Mouse (Mus musculus) spleen, postnatal 10 days (tissue): Measurements from ENCODE around the gene Gcnt2.

Experiments
- DNase-seq, 2 experiments: peaks; one replicate each; pipeline ENCODE4 v3.0.0; 2021 to 2022; ENCODE audit warnings: low spot score in 2 of 2

The Gcnt2 gene

DNA sequence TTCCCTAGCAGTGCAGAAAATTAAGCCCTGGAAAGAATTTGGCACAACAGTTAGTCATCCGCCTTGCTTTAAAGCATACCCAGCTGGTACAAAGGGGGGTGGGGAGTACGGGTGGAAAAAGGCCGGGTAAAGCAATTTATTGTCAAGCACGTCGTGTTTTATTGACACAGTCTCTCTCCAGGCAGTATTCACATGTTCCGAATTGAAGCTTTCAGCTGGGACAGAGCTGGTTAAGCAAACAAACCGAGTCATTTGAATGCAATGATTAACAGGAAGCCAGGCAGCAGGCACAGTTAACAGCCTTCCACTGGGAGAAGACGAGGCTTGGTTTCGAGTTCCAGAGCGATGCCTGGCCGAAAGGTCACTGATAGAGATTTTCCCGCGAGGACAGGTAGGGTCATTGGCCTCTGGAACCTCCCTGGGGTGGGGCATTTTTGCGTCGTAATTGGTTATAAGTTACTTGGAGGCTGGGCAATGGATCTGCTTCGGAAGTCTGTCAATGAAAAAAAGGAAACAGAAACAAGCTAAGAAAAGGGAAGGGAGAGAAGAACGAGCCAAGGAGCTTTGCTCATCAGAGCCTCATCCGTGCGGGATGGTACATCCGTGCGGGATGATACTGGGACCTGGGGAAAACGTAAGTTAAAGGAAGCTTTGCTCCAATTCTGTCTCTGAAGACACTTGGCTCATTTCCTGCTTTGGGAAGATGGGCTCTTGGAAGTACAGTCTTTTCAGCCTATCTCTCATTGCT lies at the start of gene Gcnt2:
Gene Gcnt2, plus strand, starts transcription at position 103 of the 748 bp plus-strand sequence.
- DNase-seq = no peak

DNA sequence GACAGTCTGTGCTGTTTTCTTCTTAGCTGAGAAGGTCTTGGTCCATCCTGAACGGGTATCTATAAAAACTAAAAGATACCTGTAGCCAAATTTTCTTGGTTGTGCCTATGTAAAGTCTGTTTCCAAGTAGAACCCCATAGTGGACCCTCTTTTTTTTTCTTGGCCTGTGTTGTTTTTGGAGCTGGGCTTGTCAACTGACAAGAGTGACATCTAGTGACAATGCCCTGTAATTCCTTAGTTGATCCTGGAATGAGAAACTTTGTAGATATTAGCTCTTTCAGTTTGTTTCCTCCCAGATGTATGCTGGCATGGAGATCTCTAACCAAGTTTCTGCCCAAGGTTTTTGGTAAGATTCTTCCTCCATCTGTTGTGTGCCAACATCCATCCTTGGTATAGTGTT lies 38.9 kb upstream of the Gcnt2 start:
- DNase-seq = no peak

DNA sequence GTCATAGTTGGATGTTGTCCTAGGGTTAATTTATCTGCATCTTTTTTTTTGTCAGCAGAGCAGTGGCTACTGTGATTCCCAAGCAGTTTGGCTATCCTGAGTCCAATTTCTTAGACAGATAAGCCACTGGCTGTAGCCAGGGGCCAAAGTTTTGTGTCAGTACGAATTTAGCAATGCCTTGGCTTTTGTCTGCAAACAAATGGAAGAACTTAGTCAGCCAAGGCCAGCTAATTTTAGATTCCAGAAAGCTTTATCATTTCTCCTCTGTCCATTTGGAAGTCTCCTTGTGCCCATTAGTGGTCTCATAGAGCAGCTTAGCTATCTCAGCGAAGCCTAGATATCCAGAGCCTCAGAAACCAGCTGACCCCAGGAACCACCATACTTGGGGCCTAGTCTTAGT lies 37.6 kb upstream of the Gcnt2 start:
- DNase-seq = no peak

DNA sequence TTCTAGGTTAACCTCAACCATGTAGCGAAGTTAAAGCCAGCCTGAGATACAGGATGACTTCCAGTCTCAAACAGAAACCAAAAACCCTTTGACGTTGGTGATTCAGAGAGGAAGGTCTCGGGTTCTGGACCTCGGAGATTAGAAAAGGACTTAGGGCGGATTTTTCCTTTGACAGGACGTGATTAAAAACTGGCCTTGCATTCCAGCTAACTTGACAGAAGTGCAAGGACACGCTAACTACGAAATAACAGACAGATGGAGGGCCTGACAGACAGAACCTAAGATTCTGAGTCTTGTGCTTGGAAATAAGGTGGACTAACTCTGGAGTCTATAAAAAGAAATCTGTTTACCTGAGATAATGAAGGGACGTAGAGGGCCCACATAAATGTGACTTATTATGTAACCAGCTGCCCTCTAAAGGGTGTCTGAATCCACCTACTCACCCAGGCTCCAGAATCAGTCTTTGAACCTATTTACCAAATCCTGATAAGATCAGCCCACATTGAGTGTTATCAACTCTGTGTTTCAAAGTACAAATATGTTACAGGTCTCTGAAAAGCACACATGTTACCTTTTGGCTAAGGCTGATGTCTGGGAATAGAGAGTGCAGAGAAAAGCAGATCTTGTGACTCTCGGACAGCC lies 18.3 kb upstream of the Gcnt2 start:
- no peak for DNase-seq

DNA sequence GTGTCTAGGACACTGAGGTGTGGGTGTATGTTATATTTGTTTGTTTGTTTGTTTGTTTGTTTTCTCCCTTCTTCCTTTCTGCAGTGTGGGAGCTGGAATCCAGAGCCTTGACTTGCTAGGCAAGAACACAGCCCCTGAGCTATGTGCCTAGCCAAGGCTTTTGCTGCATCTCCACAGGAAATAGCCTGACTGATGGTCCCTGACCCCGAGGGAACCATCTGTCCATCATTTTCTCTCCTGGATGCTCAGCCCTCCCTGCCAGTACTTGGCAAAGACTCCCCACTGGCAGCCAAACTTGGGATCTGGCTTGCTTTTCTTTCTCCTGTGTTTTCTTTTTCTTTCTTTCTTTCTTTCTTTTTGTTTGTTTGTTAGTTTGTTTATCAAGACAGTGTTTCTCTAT lies 17.4 kb upstream of the Gcnt2 start:
- no peak for DNase-seq

DNA sequence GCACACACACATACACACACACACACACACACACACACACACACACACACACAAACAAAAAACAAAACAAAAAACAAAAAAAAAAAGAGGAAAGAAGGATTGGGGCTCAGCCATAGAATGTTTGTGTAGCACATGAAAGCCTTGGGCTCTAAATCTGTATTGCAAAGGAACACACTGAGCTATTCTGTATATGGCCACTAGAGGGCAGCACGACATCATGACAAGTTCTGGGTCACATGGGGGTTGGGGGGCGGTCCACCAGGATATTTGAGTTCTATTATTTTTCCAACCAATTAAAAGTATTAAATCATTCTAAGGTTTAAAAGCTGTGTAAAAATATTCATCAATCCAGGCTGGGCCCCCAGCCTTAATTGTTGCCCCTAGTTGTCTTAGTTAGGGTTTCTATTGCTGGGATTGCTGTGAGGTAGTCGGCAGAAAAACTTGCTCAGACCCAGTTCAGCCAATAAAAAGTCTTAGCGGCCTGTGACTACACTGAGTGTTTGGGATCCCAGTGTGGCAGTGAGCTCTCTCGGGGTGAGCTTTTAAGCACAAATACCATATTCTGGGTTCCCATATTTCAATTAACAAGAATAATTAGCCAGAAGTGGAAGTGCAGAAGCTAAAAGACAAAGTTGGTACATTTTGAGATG lies 16.0 kb upstream of the Gcnt2 start:
- peak; percentile 24 to 67 for DNase-seq

DNA sequence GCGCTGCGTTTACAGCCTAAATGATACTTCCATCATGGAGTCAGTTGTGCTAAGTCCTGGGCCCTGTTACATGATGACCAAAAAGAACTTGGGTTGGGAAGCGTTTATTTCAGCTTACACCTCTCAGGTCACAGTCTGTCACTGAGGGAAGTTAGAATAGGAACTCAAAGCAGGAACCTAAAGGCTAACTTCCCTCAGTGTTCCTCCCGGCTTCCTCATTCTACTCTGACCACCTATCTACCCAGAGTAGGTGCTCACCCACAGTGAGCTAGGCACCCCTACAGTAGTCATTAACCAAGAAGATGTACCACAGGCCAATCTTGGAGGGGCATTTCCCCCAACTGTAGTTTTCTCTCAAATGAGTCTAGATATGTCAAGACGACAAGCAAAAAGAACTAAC lies 15.4 kb upstream of the Gcnt2 start:
- no peak for DNase-seq

DNA sequence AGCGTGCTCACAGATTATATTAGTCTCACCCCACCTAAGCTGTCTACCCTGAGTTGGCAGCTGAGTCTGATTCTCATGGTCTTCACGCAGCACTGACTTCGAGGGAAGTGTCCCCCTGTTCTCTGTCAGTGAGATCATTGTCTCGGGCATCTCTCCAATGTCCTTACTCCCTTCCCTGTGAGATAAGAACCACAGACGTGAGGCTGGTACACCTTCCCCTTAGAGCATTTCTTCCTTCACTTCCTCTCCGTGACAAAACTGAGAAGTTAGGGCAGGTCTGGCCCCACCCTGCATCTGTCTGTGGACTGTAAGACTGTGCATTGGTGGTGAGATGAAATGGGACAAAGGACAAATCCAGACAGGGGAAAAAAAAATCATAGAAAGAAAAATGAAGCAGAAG lies 13.6 kb upstream of the Gcnt2 start:
- DNase-seq = no peak

DNA sequence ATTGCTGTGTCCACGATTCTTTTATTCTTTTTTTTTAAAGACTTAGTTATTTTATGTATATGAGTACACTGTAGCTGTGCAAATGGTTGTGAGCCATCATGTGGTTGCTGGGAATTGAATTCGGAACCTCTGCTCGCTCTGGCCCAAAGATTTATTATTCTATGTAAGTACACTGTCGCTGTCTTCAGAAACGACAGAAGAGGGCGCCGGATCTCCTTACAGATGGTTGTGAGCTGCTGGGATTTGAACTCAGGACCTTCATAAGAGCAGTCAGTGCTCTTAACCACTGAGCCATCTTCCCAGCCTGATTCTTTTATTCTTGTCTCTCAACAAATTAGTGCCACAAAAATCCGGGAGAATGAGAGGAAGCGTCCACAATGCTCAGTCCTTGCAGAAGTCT lies 13.2 kb upstream of the Gcnt2 start:
- DNase-seq = no peak

DNA sequence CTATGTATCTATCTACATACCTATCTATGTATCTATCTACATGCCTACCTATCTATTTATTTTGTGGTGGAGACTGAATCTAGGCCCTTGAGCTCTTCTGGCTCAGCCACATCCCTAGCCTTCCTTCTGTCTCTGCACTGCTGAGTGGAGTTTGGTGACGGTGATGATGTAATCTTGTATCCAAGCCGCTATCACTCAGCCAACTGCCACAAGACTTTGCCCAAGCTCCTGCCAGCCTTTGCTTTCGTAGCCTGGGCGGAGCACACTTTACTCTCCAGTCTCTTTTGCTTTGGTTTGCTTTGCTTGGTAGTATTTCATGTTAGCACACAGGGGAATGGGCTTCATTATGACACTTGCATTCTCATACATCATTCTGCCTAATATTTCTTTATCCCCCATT lies 11.7 kb upstream of the Gcnt2 start:
- no peak for DNase-seq

DNA sequence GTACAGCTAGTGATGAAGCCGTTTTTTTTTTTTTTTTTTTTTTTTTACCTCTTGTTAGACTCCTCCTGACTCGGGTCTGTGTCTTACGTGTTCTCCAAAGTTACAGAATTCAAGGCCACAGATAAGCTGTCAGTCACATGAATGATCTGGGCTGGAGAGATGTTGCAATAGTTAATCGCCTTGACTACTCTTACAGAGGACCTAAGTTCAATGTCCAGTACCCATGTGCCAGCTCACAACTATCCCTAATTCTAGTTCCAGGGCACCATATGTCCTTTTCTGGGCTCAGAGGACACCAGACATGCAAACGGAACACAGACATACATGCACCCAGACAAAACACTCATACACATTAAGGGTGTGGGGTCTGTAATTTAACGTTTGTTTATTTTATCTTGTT lies 8.9 kb upstream of the Gcnt2 start:
- DNase-seq = no peak

DNA sequence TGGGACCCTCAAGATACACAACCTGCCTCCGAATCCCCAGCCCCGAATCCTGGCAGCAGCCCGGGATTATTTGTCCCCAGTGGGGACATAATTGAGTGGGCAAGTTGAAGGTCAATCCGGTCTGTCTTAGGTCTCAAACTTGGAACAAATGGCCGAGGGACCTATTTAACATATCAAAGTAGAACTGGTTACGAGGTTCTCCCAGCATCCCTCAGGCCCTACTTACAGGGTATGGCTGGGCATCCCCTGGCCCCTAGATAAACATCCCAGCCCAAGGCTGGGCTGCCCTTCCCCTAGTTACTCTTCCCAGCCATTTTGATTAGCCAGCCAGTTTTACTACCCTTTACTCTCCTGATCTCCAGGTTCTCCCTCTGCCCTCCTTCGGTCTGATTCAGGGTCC lies 8.3 kb upstream of the Gcnt2 start:
- no peak for DNase-seq

DNA sequence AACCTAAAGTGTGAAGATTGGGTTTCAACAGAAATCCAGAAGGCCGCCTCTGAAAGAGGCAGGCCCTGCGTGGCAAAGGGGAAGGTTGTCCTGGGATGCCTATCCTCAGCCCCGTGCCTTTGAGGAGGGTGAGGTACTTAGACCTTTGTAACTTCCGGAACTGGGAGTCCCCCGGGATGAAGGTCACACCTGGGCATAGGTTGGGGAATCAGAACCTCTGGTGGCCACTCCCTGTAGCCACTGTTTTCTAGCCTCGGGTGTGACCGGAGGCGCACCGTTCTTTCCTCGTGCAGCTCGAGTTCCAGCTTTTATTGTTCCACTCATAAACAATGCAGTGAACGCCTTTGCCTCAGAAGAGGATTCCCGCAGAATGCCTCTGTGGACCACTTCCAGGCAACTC lies 7.6 kb upstream of the Gcnt2 start:
- no peak for DNase-seq

DNA sequence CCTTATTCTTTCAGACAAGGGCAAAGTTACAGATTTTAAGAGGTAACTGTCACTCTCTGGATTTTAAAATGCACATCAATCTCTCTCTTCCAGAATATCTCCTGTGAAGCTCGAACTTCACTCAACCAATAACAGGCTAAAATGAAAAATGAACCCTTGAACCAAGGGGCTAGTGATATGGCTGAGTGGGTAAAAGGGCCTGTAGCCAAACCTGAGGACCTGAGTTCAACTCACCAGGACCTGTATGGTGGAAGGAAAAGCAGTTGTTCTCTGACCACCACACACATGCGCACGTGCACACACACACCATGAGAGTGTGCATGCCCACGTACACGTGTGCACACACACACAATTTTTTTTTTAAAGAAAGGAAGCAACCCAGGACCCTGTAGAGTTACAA lies 6.8 kb upstream of the Gcnt2 start:
- DNase-seq = no peak

DNA sequence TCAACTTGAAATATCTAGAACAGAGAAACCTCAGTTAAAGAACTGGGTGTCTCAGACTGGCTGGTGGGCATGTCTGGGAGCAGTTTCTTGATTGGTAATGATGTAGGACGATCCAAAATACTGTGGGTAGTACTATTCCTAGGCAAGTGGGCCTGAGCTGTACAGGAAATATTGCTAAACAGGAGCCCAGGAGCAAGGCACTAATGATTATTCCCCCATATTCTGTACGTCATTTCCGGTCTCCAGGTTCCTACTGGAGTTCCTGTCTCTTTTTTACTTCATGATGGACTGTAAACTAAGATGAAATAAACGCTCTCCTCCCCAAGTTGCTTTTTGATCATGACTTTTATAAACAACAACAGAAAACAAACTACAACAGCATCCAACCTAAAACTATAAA lies 5.7 kb upstream of the Gcnt2 start:
- DNase-seq = no peak

DNA sequence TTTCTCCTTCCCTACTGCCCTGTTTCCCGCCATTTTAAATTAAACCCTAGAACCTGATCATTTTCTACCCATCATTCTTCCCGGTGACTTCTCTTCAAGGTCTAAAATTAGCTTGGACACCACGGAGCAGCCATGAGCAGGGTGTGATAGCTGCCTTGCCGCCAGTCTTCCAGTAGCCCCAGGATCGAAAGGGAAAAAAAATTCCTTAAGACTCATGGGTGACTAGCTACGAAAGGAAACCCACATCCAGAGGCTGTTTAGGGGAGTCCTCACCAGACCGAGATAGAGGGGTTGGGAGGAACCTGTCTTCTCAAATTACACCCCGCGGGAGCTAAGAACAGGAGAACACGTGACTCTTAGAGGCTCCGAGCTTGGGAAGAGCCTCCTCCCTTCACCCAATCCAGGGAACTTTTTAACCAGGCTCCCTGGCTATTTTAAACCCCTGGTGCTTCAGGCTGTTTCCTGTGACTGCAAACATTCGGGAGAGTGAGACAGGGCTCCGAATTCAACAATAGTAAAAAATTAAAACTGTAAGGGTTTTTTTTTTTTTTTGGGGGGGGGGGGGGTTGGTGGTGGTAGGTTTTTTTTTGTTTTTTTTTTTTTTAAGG lies 5.0 kb upstream of the Gcnt2 start:
- no peak for DNase-seq

DNA sequence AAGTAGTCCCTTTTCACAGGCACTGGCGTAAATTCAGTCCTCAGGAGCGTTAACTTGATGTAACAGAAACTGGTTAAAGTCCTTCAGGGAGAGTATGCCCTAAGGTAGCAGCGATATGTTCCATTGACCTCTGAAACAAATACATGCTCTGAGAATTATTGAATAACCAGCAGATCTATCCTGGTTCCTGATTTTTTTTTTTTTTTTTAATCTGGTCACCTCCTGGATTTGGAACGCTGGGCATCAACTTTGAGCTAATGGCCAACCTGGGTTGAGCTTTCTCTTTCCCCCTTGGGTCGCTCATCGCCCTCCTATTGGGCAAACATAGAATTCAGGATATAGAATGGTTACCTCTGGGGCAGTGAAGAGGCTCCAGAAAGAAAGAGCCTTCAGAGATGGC lies 4.3 kb upstream of the Gcnt2 start:
- DNase-seq = no peak

DNA sequence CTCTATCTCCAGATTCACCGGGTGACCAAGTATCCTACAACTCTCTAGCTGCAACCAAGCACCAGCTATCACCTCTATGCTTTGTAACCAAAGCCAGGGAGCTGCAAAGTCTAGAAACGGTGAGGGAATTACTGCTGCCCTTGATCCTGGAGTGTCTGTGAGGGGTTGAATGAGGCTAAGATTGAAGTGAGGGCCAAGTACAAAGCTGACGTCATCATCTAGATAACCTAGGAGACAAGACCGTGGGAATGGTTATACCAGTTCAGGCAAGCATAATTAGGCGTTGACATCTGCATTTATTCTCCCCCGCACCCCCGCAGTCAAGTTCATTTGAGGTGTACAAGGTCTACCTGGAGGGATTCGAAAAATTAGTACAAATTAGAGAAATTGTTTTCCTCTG lies 2.8 kb upstream of the Gcnt2 start:
- DNase-seq = no peak

DNA sequence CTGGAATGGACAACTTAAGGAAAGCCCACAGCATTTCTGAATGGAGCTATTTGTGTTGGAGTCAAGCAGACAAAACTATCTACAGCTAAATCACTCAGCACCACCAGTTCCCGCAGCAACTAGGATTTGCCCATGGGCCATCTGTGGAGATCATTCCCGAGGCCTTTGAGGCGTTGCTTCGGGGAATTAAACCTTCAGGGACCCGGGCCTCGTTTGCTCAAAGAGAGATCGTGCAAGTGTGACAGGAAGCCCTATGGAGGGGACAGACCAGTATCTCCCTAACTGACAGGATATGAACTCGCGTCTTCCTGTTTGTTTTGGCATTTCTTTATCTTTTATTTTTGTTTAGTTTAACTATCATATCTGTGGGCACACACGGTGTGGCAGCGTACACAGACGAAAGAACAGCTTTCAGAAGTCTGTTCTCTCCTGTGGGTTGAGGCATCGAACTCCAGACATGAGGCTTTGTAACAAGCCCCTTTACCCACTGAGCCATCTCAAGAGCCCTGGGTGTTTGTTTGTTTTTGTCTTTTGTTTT lies 2.2 kb upstream of the Gcnt2 start:
- no peak for DNase-seq

DNA sequence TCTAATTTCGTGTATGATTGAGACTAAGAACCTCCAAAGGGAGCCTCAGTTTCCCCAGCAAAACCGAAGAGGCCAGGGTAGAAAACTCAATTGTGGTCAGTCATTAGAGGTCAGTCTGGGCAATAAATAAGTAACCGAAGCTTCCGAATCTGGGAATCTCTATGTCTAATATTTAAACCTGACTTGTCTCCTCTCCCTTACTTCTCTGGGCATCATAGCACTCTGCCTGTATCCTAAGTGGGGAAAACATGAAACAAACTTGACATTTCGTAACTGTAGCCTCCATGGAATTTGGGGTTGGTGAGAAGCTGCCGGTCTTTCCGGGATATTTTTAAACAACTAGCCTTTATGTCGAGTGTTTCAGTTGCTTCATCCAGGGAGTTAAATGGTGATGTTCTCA lies 329 bp upstream of the Gcnt2 start:
- no peak for DNase-seq

DNA sequence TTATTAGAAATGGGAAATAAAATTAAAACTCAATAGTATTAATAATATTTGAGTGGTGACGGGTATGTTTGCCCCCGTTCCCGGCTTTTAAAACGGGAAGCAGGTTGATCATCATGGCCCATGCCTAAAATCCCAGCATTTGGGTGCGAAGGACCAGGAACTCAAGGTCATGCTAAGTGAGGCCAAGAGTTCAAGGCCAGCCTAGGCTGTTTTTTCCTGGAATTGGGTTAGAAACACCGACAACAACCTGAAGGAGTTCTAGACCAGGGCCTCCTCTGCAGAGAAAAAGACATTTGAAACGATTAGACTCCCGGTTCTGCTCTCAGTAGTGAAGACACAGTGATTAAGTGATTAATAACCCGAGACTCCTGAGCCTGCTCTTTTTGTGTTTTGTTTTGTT lies 3.5 kb downstream of the Gcnt2 start:
- DNase-seq = no peak

DNA sequence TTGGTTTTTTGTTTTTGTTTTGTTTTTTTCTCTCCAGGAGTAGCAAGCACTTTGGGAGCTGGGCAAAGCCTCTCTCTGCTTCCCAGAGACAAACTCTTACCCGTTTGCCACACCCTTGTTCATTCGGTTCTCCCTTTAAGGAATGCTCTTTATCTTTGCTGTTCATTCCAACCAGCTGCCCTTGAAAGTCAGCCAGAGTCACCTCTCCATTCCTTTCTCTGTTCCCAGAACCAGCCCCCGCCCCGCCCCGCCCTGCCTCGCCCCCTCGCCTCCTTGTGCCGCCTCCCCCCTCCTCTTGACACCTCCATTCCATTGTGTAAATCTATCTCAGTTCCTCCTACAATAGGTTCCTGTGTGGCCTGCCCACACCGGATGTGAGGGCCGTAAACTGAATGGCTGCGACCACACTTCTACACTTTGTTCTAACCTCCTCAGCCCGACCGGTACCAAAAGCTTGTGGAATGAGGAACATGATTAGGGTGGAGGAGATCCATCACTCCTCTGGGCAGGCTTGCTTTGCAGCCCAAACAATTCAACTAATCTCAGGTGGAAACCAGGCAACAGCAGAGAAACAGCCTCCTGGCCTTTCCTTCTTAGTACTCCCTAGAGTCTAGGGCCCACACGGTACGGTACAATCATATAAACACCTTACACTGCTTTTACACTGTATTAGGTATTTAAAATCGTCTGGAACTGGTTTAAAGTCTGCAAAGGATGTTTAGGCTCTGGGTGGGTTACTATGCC lies 9.5 kb downstream of the Gcnt2 start:
- DNase-seq = peak in 1 of 2 experiments; percentile 19
